Mouse (Mus musculus) liver, postnatal 0 days (tissue): ENCODE results near the gene Fcgr1.

Experiments used
- CTCF ChIP-seq: sonication (generic); IDR thresholded peaks from 2 replicates; pipeline ENCODE4 v1.5.1; 2016; ENCODE audit warnings: antibody characterized with exemption, low read depth
- EP300 ChIP-seq: IDR thresholded peaks from 2 replicates; pipeline ENCODE4 v1.6.1; 2016; ENCODE audit warnings: antibody characterized with exemption, low read depth, mild to moderate bottlenecking

- TF ChIP-seq CTCF (no peak), EP300 (no peak)
Observed at GRCm38 (mm10) chr3:96264404-96264949, 29.3 kb downstream of the Fcgr1 start.
